Mouse (Mus musculus) cerebellum, postnatal 10 days (tissue): ENCODE measurements around the gene Lhfpl2.

Experiments
- DNase-seq, 2 experiments: peaks; one replicate each; pipeline ENCODE4 v3.0.0; 2021; ENCODE audit warnings: mixed read lengths in 2 of 2

Lhfpl2 gene

DNA sequence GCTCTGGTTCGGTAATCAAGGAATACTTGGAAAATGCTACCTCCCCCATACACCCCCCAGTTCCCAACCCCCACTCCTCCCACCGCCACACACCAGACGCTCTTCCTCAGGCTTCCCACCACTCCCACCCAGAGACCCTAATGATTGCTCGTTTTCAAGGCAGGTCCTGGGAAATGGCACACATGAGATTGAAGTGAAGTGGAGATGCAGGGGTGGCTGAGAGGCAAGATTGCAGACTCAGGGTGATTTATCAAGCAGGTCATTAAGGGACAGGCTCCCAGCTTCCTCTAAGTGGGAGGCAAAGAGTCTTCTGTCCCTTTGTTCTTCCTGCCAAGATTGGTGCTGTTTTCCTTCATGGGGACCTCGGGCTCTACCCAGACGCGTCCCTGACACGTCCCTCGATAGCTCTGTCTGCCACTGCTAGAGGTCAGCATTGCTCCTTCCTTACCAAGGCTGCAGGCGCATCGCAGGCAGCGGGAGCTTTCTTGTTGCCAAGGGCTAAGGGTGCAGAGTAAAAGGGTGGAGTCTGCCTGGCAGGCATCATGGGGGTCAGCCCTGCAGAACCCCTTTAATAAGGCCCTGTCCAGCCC lies 85.6 kb downstream of the Lhfpl2 start:
- DNase-seq = peak; percentile 63 to 77

DNA sequence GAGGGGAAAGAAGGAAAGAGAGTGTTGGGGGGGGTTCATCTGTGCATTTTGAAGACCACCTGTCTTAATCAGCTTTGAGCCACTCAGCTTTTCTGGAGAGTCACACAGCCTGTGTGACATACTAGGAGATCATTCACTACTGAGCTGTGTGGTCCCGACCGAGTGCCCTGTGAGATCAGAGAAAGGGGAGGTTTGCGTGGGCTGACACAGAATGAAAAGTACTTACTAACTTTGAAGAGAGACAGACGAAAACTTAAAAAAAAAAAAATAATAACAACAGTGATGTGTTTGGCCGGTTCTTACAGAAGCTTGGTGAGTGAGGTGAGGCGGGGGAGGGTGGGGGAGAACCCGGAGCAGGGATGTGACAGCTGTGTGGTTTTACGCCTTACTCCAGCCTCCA lies 86.9 kb downstream of the Lhfpl2 start:
- DNase-seq = no peak

DNA sequence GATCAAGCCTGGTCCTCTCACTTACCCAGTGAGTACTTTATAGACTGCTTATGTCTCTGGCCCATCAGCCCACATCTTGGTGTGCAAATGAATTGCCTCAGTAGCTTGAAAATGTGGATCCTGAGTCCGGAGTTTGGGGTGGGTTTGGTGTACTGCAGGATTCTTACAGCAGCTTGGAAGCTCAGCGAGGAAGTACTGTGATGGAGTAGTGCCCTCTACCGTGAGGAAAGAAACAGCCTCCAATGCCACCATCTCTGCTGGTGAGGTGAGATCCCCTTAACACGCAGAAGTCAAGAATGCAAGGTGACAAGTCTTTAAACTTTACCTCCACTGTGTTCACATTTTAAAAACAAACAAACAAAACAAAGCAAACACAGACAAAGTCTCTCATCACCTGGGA lies 89.7 kb downstream of the Lhfpl2 start:
- peak; percentile 53 to 60 for DNase-seq

DNA sequence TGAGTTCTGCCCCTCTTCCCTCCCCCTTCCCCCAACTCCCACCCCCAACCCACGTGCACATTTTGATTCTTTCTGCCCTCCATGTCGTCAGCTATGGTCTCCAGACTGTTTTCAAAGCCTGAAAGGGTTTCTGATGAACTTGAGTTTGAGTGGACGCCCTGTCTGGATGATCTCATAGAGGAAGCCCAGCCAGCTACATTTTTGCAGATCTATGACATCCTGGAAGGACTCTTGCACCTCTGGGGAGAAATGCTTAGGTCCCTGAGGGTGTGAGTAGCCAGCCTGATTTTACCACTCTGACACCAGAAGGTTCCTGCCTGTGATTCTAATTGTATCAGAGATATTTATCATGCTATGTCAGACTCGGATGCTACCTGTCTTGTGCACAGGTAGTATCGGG lies 91.4 kb downstream of the Lhfpl2 start:
- no peak for DNase-seq

DNA sequence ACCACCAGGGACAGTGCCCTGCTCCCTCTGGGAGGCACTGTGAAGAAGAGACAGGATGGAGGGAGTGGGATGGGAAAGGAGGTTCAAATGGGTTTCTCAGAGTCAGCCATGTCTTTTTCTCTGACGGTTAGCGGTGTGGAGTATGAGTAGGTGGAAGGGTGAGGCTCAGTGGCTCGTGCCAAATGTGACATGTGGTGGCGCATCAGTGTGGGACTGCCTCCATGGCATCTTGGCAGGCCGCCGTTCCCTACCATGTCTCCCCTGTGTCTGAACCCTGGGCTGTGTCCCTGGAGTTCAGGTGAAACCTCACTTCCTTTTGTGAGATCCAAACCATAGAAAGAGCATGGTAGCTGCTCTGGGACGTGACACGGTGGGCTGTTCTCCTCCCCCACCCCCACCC lies 92.2 kb downstream of the Lhfpl2 start:
- DNase-seq = peak; percentile 53 to 77

DNA sequence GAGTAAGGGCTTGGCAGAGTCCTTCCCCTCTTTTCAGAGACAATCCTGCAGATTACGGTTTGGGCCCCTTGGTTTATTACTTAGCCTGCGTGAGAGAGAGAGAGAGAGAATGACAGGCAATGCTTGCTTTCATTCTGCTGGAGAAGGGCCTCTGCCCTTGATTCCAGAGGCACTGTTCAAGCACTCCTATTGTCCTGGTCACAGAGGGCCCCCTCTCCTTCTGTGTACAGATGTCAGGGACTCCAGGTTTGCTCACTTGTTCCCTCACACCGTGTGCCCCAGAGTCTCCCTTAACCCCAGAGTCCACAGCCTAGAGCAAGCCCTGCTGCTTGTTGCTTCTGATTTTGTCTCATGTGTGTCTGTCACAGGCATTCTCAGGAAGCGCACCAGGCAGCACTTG lies 93.7 kb downstream of the Lhfpl2 start:
- DNase-seq = no peak

DNA sequence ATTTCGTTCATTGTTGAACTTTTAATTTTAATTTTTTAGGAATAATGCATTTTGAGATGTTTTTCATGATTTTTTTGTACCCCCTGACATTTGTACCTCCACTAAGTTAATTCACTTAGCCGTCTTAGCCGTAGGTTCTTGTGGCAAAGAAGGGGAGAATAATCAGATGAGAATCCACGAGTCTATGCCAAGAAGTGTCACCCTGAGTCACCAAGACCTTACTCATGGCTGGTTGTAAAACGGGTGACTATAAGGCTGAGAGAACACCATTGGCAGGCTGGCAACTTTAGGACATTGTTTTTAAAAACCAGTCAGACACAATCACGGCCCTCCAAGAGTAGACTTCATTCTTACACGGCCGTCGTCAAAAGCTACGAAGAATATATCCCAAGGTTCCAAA lies 95.2 kb downstream of the Lhfpl2 start:
- no peak for DNase-seq

DNA sequence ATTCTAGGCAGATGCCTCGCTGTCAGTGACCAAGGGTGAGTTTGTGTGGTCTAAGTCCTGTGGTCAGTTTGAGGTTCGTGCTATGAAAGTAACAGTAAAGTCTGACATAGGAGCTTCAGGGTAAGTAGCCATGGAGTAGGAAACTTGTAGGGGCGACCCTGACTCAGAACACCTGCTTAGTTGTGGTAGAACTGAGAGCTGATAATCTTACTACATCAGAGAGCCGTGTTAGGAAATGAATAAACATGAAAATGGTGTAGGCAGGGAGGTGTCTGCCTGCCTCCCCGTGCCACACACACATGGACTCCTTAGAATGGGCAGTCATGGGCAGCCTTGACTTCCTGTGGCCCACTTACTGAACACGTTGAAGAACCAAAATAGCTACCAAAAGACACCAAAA lies 96.1 kb downstream of the Lhfpl2 start:
- DNase-seq = no peak

DNA sequence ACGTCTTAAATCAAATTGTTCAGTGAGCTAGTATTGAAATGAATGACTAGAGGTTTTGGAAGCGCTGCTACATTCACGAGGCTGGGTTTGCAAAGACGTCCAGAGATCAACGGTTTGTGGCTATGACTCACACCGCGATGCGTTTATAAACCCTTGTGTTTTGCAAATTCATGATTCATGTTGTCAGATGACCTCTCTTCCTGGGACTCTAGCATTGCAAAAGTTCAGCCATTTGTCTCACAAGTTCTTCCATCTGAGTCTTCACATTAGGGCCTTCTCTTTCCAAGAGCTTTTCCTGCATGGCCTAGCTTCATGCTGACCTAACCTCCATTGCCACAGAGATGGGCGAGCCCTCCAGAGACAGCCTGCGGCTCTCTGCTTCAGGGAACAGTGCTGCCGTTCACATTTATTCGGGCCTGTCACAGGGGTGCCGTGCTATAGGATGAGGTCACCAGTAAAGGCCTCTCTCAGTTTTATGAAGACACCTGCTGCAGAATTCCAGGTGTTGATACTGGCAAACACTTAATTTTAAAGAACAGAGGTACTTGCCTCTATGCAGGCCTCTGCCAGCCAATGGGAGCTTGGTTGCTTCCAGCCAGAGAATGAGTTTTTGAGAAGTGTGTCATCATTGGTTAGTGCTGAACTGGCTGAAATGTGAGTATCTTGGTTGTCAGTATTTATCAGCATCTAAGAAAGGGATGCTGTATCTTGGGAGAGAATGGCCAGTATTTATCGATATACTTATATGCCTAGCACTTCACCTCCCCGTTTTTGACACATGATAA lies 97.1 kb downstream of the Lhfpl2 start:
- no peak for DNase-seq

DNA sequence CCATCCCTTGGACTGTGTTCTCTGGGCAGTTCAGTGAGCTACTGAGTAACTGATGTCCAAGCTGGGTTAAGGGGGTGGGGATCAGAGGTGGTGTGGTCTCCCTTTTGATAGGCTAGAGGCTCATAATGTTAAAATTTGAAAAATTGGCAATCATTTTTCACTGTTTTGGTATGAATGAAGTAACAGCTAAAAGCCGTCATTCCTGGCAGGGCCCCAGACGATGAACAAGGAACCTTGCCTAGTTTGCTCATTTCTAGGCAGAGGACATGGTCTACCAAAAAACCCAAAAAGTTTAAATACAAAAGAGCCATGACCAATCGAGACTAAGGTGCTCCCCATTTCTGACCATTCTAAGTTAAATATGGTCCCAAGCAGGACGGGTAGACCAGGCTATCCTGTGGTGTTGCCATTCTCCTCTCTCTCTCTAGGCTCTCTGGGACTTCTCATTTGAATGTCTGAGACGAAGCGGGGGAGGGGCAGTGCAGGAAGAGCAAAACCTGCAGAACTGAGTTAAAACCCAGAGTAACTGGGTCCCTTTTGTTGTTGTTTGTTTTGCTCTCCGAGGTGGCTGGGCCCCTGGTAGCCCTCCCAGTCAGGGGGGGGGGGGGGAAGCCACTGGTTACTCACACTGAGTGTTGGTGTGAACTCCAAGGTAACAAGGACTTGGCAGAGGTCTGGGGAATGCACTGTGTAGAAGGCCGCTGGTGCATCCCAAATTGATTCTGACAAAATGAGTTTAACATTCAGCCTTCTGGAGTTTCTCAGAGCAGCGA lies 98.2 kb downstream of the Lhfpl2 start:
- peak; percentile 47 to 49 for DNase-seq

DNA sequence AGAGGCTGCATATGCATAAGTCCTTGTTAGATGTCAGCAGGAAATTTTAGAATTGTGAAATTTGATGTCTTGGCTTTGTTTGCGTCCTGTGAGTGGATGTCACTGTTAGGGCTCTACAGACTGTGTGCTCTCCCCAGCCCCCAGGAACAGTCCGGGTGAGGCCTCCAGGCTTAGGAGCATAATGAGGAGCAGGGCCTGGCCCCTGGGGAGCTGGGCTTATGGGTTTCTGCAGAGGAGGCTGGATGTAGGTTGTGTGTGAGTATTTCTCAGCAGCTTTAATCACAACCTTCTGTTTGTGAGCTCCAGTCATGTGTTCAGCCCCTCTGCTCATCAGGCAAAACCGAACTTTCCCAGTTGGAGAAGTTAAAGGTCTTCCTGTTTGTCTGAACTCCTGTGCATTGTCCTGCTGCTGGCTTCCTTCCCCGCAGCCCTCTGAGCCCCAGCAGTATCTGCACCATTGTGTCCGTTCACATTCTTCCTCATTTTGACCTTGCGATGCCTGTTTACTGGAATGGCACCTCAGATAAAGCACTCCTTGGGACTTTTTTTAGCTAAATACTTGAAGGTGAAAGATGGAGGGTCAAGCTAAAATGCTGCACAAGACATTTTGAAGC lies 101.4 kb downstream of the Lhfpl2 start:
- no peak for DNase-seq

DNA sequence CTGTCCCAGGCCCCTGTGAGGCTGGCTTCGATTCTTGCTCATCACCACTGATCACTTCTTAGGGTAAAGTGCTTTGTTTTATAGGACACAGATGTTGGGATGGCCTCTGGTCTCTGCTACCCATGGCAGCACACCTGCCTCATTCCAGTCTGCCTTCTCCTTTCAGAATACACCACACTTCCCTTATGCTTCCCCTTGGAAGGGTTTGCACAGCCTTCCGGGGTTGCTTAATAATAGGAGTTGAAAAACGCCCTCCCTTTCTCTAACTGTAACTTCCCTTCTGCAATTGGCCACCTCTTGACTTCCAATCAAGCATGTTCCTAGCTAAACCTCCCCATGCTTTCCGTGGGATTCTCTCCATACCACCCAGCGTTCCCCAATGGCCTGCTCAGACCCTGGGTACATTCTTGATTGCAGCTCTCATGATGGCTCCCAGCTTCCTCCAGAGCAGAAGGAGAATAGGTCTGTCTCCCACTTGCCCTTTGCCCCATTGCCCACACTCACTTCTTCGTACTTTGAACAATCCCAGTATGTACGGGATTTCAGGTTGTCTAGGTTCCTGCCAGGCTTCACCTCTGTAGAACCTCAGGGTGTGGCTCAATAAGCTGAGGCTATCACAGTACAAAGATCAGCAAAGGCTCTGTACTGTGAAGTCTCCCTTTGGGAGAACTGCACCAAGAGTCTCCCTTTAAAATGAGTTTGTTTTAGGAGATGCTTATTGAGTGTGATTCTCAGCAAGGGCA lies 102.1 kb downstream of the Lhfpl2 start:
- no peak for DNase-seq

DNA sequence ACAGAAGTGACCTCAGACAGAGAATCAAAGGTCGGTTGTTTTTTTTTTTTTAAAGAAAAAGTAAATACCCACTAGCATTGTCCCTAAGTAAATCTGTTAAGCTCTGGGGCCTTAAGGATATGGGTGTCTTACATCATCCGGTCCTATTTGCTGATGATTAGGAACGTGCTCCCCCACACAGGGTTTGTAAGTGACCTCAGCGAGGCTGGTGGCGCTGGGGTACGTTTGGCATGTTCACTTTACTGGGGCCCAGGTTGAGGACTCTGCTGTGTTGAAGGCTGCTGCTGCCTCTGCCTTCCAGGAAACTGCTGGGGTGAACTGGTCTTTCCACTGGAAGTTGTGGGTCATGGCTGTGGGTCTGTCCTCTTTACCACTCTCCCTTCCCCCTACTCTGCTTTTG lies 106.9 kb downstream of the Lhfpl2 start:
- no peak for DNase-seq

DNA sequence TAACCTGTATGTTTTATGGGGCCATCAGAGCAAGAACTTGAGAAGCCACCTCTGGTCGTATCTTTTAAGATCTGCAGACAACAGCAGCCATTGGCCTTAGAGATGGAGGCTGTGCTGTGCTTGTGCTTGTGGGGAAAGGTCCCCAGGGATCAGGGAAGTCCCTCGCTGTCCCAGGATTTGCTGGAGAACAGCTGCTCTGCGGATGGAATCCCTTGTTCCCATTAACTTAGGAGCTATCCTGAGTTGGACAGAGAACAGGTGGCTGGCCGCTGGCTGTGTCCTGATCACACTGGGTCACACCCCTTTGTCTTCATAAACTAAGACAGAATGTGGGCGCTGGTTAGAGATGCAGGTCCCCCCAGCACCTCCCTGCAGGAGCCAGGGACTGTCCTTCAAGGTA lies 110.7 kb downstream of the Lhfpl2 start:
- DNase-seq = no peak

DNA sequence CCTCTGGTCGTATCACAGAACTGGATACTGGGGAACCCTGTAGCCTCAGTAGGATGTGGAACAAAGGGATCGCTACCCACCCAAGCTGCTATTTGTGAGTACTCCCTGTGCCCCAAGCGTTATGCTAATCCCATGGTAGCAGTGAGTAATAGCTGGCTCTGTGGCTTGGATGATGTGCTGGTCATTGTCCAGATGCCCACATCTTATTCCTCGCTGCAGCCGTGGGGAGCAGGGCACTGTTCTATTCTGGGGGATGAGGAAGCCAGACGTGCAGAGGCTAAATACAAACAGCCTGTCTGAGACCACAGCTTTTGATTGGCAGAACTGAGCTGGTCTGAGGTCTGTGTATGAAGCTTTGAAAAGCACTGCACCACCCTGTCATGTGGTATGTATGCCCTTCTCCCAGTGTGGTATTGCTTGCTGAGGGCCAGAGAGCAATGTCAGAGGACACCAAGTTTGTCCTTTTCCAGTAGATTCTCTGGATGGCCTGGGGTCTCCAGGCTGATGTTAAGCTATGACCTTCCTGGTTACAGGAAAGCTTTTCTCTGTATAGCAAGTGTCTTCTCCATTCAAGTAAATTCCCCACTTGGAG lies 111.8 kb downstream of the Lhfpl2 start:
- DNase-seq = no peak

DNA sequence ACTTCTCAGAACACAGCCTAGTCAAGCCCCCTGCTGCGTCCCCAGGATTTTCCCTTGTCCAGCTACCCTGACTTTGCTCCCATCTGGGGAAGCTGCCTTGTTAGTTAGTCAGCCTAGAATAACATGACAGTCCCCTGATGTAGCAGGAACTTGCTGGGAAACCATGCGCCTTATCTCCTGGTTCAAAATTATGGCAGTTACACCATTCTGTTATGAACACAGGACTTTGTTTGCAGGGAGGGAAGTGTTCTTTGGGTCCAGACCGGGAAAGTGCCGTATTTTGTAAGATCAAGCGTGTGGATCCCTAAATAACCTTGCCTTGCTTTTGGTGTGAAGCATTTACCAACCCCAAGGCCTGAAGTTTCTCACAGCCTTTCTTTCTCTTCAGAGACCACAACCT lies 114.0 kb downstream of the Lhfpl2 start:
- DNase-seq = no peak

DNA sequence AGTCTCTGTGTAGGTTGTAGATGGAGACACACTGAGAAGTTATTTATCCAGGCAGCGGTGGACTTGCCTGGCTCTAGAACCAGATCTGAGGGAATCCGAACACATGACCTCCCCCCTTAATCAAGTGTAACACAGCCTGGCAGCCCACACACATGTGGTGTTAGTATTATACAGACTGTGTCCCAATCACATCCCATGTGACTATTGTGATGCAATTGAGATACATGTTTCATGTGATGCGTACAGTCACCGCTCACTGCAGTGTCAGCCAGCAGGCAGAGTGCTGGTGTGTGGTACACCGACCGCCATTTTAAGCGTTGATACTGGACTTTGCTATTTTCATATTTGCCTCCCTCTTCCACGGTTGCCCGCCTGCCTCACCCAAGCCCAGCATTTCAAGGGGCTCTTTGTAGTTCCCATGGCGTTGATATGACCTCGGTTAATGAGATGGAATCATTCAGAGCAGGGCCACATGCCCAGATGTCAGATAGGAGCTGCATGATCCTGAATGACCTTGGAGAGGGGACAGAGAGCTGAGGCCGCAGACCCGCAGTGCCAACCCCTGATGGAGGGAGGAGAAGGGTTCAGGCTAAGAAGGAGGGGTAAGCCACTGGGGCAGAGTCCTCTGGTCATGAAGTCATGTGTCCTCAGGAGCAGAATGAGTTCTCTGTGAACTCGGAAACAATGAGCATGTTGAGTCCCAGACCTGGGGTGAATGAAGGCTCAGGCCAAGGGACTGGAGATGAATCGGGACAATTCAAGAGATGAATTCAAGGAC lies 115.1 kb downstream of the Lhfpl2 start:
- no peak for DNase-seq

DNA sequence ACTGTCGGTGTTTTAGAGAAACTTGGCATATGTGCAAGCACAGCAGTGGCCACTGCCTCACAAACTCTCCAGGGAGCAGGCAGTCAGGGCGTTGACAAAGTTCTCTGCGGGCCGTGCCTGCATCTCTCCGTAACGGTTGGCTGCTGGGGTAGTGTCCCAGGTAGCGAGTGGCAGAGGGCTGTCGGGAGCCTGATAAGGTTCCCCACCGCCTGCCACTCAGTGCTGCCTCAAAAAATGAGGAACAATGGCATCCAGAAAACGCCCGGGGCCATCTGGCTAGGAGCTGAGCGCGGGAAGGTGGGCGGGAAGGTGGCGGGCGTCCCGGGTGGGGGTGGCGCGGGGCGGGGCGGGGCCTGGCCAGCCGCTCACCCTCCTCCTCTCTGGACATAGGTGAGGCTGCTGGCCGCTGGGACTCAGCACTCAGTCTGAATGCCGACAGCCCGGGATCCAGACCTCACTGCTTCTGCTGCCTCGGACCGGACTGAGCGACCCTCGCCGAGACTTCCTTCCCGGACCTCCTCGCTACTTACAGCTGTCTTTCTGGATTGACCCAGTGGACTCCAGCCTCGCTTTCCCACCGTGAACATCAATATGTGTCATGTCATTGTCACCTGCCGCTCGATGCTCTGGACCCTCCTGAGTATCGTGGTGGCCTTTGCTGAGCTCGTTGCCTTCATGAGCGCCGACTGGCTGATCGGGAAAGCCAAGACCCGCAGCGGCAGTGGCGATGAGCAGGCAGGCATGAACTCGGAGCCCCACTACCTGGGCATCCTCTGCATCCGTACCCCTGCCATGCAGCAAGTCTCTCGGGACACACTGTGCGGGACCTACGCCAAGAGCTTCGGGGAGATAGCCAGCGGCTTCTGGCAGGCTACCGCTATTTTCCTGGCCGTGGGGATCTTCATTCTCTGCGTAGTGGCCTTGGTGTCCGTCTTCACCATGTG lies 116.3 kb downstream of the Lhfpl2 start:
- peak; percentile 83 to 85 for DNase-seq

DNA sequence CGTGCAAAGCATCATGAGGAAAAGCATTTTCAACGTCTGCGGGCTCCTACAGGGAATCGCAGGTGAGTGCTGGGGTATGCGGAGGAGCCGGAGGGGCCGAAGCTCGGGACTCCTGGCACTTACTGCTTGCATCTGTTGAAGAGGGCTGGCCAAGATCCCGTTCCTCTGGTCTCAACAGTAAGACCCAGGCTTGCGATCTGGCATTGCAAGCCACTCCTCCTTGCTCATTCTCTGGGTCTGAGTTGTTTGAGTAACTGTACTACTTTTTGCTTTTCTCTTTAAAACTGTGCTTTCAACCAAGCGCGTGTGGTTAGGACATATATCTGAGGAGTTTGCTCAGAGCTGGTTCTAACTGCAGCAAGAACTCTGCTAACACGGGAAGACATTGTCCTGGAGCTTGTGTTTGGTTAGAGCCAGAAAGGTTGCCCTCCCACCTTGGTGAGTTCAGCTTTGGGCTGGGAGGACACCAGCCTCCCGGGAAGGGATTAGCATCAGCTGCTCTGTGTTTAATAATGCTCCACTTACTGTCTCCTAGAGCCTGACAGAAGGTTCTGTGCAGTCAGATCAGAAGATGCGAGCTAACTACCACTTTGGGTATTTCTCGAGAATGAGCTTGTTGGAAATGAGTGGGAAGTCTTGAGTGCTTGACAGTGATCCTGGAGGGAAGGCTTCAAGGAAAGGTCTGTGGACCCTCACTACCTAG lies 117.1 kb downstream of the Lhfpl2 start:
- DNase-seq = peak; percentile 79 to 83
